Mouse (Mus musculus): ENCODE measurements around the gene Olfr1180.
"Not testable (repeated sequence)": the region's sequence is repeated elsewhere in the genome, so short reads cannot be mapped to it uniquely, and the experiment has no call there.

The Olfr1180 gene

GRCm38 (mm10) chr2:88419051-88419450 lies at the start of gene Olfr1180:
Gene Olfr1180 (minus strand): TSS chr2:88419151.
- no peak for DNase-seq (ENCODE audit: extremely low read depth, insufficient read length, low spot score)

- not testable (repeated sequence) for DNase-seq (ENCODE audit: extremely low read depth, insufficient read length, low spot score)
These were observed 35.6 kb upstream of the Olfr1180 start, which contains the start of gene Olfr1183 for GRCm38 (mm10) chr2:88454567-88454966. Gene Olfr1183 (plus strand): TSS chr2:88454867.

- no peak for DNase-seq (ENCODE audit: extremely low read depth, insufficient read length, low spot score)
These were observed 30.1 kb upstream of the Olfr1180 start, which contains the start of gene Gm13757 for GRCm38 (mm10) chr2:88449031-88449430. Gene Gm13757 (minus strand): TSS chr2:88449131.

GRCm38 (mm10) chr2:88426071-88426470 lies 7.1 kb upstream of the Olfr1180 start, which contains the start of gene Olfr1181:
Gene Olfr1181 (minus strand): TSS chr2:88426171.
- no peak for DNase-seq (ENCODE audit: extremely low read depth, insufficient read length, low spot score)

- DNase-seq (ENCODE audit: extremely low read depth, insufficient read length, low spot score), result no peak
These were observed 12.6 kb downstream of the Olfr1180 start, which contains the start of gene Olfr1179 for GRCm38 (mm10) chr2:88406353-88406752. Gene Olfr1179 (minus strand): TSS chr2:88406453.

- DNase-seq (ENCODE audit: extremely low read depth, insufficient read length, low spot score), result no peak
These were observed 32.2 kb downstream of the Olfr1180 start, which contains the start of gene Olfr1178 for GRCm38 (mm10) chr2:88386762-88387161. Gene Olfr1178 (plus strand): TSS chr2:88387062.
